Mouse (Mus musculus) hindbrain, embryonic 13.5 days (tissue): ENCODE data around the gene Mtmr3. TPM values are rescaled to one million over a fixed set of nuclear protein-coding genes. Genes with fewer than 3 reads are reported as not detected.

Experiments
- ATAC-seq: fragments of 200-750 bp; cut with Nextera tagmentation; 2 replicates; pipeline ENCODE4 v1.8.0; 2017; ENCODE audit warnings: moderate TSS enrichment; ENCODE audit not compliant: low FRiP score
- H3K27ac ChIP-seq: fragments of 300-500 bp; sonication (generic); 2 replicates; pipeline ENCODE4 v1.5.1; 2015; ENCODE audit warnings: inconsistent platforms, mild to moderate bottlenecking, moderate library complexity
- H3K27me3 ChIP-seq: fragments of 300-500 bp; sonication (generic); 2 replicates; pipeline ENCODE4 v1.6.1; 2015; ENCODE audit warnings: mild to moderate bottlenecking, inconsistent platforms
- H3K36me3 ChIP-seq: fragments of 300-500 bp; sonication (generic); 2 replicates; pipeline ENCODE4 v1.6.1; 2015; ENCODE audit warnings: mild to moderate bottlenecking, inconsistent platforms
- H3K4me1 ChIP-seq: fragments of 300-500 bp; sonication (generic); replicated peaks from 2 replicates; pipeline ENCODE4 v1.6.1; 2015; ENCODE audit warnings: inconsistent platforms
- H3K4me2 ChIP-seq: fragments of 300-500 bp; sonication (generic); 2 replicates; pipeline ENCODE4 v1.6.1; 2015; ENCODE audit warnings: inconsistent platforms, mild to moderate bottlenecking, moderate library complexity
- H3K4me3 ChIP-seq: fragments of 300-500 bp; sonication (generic); 2 replicates; pipeline ENCODE4 v1.5.1; 2015; ENCODE audit warnings: mild to moderate bottlenecking, inconsistent platforms
- H3K9ac ChIP-seq: fragments of 300-500 bp; sonication (generic); 2 replicates; pipeline ENCODE4 v1.6.1; 2015; ENCODE audit warnings: mild to moderate bottlenecking, inconsistent platforms
- H3K9me3 ChIP-seq: fragments of 300-500 bp; sonication (generic); 2 replicates; pipeline ENCODE4 v1.6.1; 2016; ENCODE audit warnings: inconsistent platforms
- WGBS: fragments of 180-500 bp; shearing (Covaris S2); methylation state at CpG from one replicate; pipeline ENCODE4 v1.1.7; 2015; 5-methylcytosine and 5-hydroxymethylcytosine counted together
- polyA plus RNA-seq: library from polyadenylated mRNA; unstranded; fragments of >200 nt; fragmentation: Nextera tagmentation; extraction: Ambion mirVana; gene quantifications from 2 replicates; pipeline ENCODE4 v1.2.1, GENCODE M21; 2015

The Mtmr3 gene
- polyA plus RNA-seq, 1 experiment from 2014 or later, result 36.7 TPM

DNA sequence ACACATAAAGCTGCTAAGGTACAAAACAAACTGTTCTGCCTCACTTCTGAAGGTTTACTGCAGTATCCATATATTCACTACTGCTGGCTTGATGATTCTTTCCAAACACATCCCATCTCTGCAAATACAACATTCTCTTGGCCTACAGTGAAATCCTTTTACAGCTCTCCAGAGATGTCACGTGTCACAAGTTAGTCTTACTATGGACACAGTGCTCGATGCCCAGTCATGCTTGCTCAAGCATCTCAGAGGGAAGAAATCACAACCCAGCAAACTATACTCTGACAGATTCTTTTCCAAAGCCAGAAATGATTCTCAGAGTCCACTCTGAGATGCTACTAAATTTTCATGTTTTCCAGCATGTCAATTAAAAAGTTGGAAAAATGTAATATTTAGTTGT, 95.2 kb downstream of the Mtmr3 start:
- 80% methylated on average over 2 of the region's 2 CpGs for WGBS
- ATAC-seq, result no peak
- H3K36me3 ChIP-seq, result peaks cover 66% of the 10 kb centered on the region

DNA sequence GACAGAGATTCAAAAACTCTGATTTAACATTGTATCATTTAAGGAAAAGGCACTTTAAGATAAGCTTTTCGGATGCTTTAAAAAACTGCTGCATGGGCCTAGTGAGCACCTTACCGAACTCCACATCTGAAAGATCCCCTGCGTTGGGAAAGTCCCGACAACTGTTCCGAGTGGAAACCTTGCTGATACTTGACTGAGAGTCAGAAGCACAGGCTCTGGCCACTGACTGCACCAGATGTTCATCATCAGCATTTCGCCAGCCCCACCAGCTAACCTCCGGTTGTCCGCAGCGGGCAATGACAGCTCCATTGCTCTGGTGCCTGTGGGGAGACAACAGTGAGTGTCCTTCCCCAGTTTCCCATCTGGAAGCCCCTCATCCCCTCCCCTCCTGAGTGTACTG, 95.9 kb downstream of the Mtmr3 start:
- no peak overlapping the region for H3K4me3 ChIP-seq
- no peak overlapping the region for H3K9ac ChIP-seq
- H3K27ac ChIP-seq, result no peak overlapping the region
- H3K36me3 ChIP-seq, result peaks cover 60% of the 10 kb centered on the region
- WGBS, result 92% methylated on average over 9 of the region's 9 CpGs
- no peaks in the 10 kb centered on the region for H3K4me1 ChIP-seq
- ATAC-seq, result no peak
- no peak overlapping the region for H3K4me2 ChIP-seq
- no peaks in the 10 kb centered on the region for H3K27me3 ChIP-seq
- H3K9me3 ChIP-seq, result no peaks in the 10 kb centered on the region

More for the DNA sequence above, 95.2 kb downstream of the Mtmr3 start:
- Histone ChIP-seq H3K27me3 (no peaks in the 10 kb centered on the region), H3K9me3 (no peaks in the 10 kb centered on the region), H3K9ac (no peak overlapping the region), H3K4me3 (no peak overlapping the region), H3K4me1 (no peaks in the 10 kb centered on the region), H3K27ac (no peak overlapping the region), H3K4me2 (no peak overlapping the region)

DNA sequence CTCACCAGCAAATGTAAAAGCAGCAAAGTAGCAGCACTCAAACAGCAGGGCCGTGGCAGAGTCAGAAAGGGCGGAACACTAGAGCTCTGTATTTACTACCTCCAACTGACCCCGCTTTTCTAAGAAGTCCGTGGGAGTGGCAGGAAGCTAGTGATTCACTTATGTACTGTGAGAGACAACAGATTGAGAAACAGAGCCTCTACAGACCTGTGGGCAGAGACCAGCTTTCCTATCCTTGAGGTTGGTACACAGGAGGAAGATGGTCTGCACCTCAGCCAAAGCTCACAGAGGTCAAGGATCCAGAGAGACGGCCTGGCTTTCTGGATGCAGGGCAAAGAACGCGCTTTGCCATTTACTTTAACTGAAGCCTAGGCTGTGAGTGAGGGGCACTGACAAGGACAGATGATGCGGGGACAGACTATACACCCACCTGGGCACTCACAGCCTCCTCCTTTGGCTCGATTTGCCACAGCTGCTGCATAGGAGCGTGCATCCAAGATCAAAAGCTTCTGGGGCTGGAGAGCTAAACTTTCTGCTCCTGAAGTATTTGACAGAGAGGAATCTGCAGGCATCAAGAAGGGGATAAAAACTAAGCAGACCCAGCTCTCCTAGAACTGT, 97.1 kb downstream of the Mtmr3 start:
- Histone ChIP-seq H3K4me3 (no peak overlapping the region), H3K4me1 (no peaks in the 10 kb centered on the region), H3K9ac (no peak overlapping the region), H3K27me3 (no peaks in the 10 kb centered on the region), H3K36me3 (peaks cover 57% of the 10 kb centered on the region), H3K27ac (no peak overlapping the region), H3K4me2 (no peak overlapping the region), H3K9me3 (no peaks in the 10 kb centered on the region)
- WGBS, result 82% methylated on average over 10 of the region's 10 CpGs
- no peak for ATAC-seq

DNA sequence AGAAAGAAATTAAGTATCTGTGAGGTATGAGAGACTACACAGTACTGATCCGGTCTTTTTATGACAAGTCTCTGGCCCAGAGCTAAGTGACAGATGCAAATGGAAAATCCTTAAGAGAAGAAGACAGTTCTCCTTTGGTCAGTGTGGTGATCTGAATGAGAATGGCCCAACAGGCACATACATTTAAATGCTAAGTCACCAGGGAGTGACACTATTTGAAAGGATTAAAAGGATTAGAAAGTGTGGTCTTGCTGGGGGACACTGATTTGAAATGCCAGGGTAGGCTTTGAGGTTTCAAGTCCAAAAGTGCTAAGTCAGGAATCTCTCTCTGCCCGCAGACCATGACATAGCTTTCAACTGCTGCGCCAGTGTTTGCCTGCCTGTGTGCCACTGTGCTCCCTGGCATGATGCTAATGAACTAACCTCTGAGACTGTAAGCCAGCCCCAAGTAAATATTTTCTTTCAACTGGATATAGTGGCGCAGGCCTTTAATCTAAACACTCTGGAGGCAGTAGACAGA, 99.6 kb downstream of the Mtmr3 start:
- peaks cover 72% of the 10 kb centered on the region for H3K36me3 ChIP-seq
- H3K4me3 ChIP-seq, result no peak overlapping the region
- H3K4me2 ChIP-seq, result no peak overlapping the region
- ATAC-seq, result no peak
- no peaks in the 10 kb centered on the region for H3K27me3 ChIP-seq
- H3K4me1 ChIP-seq, result no peaks in the 10 kb centered on the region
- no peaks in the 10 kb centered on the region for H3K9me3 ChIP-seq
- WGBS, result 85% methylated on average over 4 of the region's 4 CpGs
- no peak overlapping the region for H3K27ac ChIP-seq
- no peak overlapping the region for H3K9ac ChIP-seq

DNA sequence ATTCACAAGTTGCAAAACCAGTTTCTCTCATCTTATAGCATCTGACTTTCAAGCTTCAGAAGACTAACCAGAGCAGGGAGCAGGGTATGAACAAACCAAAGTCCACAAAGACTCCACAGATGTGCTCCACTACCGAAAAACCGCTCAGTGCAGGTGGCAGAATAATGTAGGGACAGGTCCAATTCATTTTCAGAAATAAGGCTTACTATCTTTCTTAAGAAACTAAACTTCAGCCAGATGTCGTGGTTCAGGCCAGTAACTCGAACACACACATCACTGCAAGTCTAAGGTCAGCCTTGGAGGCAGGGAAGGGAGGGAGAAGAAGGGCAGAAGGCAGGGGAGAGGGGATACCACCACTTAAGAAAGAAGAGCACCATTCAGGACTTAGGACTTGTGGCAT, 105.5 kb downstream of the Mtmr3 start:
- Histone ChIP-seq H3K9me3 (no peaks in the 10 kb centered on the region), H3K27me3 (no peaks in the 10 kb centered on the region), H3K4me1 (peaks cover 6% of the 10 kb centered on the region; the same call in 1 of the 2 replicates), H3K4me3 (no peak overlapping the region), H3K9ac (no peak overlapping the region), H3K36me3 (peaks cover 90% of the 10 kb centered on the region), H3K4me2 (no peak overlapping the region), H3K27ac (no peak overlapping the region)
- ATAC-seq, result no peak
- WGBS, result 96% methylated on average over 4 of the region's 4 CpGs

DNA sequence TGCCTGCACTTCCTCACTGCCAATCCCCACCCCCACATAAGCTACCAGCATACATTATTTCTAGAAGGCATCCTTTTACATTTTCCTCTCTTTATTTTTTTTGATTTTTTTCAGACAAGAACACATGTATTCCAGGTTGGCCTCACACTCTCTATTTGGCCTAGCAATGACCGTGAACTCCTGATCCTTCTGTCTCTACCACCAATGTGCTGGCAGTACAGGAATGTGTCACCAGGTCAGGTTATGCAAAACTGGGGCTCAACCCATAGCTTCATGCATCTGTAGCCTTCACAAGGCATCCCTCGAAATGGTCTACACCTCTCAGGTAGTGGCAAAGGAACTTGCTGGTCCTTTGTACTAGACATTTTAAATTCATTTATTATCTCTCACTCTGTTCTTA, 105.9 kb downstream of the Mtmr3 start:
- Histone ChIP-seq H3K27me3 (no peaks in the 10 kb centered on the region), H3K9me3 (no peaks in the 10 kb centered on the region), H3K4me3 (no peak overlapping the region), H3K36me3 (peaks cover 94% of the 10 kb centered on the region), H3K9ac (no peak overlapping the region), H3K4me1 (peaks cover 6% of the 10 kb centered on the region; the same call in 1 of the 2 replicates), H3K27ac (no peak overlapping the region), H3K4me2 (no peak overlapping the region)
- no peak for ATAC-seq
- 95% methylated on average over 2 of the region's 2 CpGs for WGBS

DNA sequence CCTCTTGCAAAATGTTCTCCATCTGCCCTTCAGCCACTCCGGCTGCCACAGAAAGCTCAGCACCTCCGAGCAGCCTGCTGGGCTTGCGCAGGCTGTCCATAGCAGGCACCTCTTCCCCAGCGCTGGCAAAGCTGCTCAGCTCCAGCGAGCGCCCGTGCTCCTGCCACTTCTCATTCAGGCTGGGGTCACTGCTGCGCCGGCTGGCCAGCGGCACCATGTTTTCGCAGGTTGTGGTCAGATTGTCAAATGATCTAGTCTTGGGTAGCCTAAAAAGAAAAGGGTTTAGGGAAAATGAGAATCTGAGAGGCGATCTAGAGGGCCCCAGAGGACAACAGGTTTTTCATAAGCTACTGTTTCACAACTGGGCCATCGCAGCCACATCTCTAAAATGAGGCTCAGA, 106.3 kb downstream of the Mtmr3 start:
- Histone ChIP-seq H3K27ac (no peak overlapping the region), H3K4me3 (no peak overlapping the region), H3K9ac (no peak overlapping the region), H3K9me3 (no peaks in the 10 kb centered on the region), H3K27me3 (no peaks in the 10 kb centered on the region), H3K4me1 (peaks cover 6% of the 10 kb centered on the region; the same call in 1 of the 2 replicates), H3K36me3 (peaks cover 97% of the 10 kb centered on the region), H3K4me2 (no peak overlapping the region)
- 97% methylated on average over 13 of the region's 13 CpGs for WGBS
- no peak for ATAC-seq

DNA sequence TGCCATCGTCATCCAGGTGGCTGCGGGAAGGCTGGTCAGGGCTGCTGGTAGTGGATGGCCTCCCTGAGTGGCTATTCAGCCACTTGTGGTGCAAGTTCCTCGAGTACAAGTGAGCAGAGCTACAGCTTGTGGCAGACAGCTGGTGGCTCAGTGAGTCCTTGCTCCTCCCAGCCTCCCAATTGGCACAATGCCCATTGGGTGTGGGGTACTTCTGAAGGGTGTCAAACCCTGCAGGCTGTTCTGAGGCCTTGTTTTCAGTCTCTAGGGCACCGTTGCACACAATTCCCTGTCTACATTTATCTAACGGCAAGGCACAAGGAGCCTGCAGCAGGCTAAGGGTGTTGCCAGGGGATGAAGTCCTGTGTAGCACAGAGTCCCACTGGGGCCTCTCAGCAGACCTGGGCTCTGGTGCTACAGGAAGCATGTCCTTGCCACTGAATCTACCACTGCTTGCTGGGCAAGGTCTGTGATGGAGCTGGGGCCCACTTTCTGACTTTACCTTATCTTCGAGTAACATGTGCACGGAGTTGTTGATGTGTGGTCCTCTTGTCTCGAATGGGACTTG, 107.2 kb downstream of the Mtmr3 start:
- WGBS, result 85% methylated on average over 8 of the region's 8 CpGs
- Histone ChIP-seq H3K4me3 (no peak overlapping the region), H3K4me1 (peaks cover 6% of the 10 kb centered on the region; the same call in 1 of the 2 replicates), H3K9ac (no peak overlapping the region), H3K27me3 (no peaks in the 10 kb centered on the region), H3K36me3 (peaks cover 99% of the 10 kb centered on the region), H3K4me2 (no peak overlapping the region), H3K9me3 (no peaks in the 10 kb centered on the region), H3K27ac (no peak overlapping the region)
- no peak for ATAC-seq

DNA sequence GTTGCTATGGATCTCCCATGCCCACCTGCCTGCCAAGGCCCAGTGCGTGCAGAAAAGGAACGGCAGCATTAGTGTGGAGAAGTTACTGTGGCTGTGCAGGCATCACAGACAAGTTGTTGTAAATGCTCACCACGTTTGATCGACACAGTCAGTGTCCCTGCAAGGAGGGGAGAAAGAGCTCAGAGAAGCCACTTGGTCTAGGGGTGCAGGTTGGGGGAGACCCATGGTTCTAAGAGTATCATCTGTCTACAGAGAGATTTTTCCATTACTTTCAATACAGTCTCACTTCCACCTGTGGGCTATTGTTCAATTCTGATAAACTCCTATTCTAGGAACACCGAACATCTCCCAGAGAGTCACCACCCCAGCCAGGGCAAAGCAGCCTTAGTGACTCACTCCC, 110.1 kb downstream of the Mtmr3 start:
- H3K4me2 ChIP-seq, result no peak overlapping the region
- peaks cover 100% of the 10 kb centered on the region for H3K36me3 ChIP-seq
- ATAC-seq, result no peak
- WGBS, result 92% methylated on average over 5 of the region's 5 CpGs
- H3K9me3 ChIP-seq, result no peaks in the 10 kb centered on the region
- H3K27me3 ChIP-seq, result no peaks in the 10 kb centered on the region
- H3K27ac ChIP-seq, result no peak overlapping the region
- H3K4me3 ChIP-seq, result no peak overlapping the region
- H3K9ac ChIP-seq, result no peak overlapping the region
- peaks cover 6% of the 10 kb centered on the region; the same call in 1 of the 2 replicates for H3K4me1 ChIP-seq

DNA sequence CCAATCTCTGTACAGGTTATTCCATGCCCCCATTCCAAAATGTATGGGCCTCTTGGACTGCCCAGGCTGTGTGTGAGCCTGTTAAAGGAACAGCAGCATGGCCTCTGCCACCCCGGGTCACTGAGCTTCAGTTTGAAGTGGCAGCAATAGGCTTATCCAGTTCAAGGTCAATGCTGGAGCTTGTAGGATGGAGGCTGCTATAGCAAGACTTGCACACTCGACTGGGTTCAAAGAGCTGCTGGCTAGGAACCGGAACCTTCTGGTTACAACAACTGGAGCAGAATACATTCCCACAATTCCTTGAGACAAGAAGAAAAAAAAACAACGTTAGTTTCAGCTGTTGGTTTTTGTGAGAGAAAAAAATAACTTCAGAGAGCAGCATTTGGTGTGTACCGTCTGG, 112.0 kb downstream of the Mtmr3 start:
- Histone ChIP-seq H3K36me3 (peaks cover 87% of the 10 kb centered on the region), H3K27me3 (no peaks in the 10 kb centered on the region), H3K4me2 (no peak overlapping the region), H3K9ac (no peak overlapping the region), H3K27ac (no peak overlapping the region), H3K9me3 (no peaks in the 10 kb centered on the region), H3K4me3 (no peak overlapping the region), H3K4me1 (peaks cover 3% of the 10 kb centered on the region; the same call in 1 of the 2 replicates)
- 91% methylated on average over 5 of the region's 5 CpGs for WGBS
- ATAC-seq, result no peak

DNA sequence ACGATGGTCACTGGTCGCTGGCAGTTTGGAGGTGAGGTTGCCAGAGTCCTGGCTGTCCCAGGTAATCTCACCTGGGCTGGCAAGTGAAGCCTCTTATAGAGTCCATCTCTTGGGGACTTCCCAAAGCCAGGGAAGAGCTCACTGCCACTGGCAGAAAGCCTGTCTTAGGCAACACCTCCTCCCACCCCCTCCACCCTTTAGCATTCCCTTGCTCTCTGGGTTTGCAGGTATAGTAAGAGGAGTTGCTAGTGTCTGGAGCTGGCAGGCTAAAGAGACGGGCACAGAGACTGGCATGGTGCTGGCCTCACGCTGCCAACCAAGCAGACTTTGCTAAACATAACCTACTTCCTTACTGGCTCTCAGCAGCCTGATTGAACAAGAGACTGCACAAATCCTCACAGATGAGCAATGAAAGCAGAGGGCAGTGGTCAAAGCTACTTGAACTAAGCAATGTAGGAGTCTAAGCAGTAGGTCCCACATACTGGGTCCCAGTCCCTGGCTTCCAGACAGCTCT, 118.4 kb downstream of the Mtmr3 start:
- no peak overlapping the region for H3K4me3 ChIP-seq
- no peak for ATAC-seq
- WGBS, result 88% methylated on average over 4 of the region's 4 CpGs
- peaks cover 32% of the 10 kb centered on the region for H3K36me3 ChIP-seq
- peaks cover 21% of the 10 kb centered on the region for H3K4me1 ChIP-seq
- no peaks in the 10 kb centered on the region for H3K27me3 ChIP-seq
- no peak overlapping the region for H3K4me2 ChIP-seq
- no peaks in the 10 kb centered on the region for H3K9me3 ChIP-seq
- no peak overlapping the region for H3K9ac ChIP-seq
- no peak overlapping the region for H3K27ac ChIP-seq

DNA sequence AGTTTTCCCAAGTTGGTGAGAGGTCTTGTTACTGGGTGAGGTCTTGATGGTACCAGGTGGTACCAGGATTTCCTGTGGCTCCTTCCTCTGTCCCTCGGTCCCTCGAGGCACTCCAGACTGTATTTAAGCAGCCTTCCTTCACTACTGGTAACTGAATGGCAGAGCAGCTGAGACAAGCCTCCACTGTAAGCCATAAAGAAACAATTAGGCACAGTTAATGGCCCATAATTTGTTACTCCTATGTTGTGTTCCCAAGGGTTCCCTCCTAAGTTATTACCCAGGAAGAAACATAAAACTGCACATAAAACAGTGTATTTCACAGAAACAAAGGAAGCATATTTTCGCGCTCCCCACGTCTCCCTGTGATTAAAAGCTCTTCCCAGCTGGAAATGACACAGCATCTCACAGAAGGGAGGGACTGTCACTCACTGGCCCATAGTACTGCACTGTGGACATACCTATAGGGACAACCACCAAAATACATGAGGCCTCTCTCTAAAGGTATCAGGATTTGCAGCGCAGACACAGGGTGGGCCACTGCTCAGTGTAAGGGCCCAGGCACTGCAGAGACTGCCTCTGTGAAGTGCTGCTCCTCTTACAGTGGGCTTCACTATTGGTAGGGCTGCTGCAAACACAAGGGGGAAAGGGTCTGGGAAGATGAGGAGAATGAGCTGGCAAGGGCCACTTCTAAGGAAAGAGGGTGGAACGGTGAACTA, 122.0 kb downstream of the Mtmr3 start:
- WGBS, result 58% methylated on average over 7 of the region's 7 CpGs
- no peaks in the 10 kb centered on the region for H3K27me3 ChIP-seq
- ATAC-seq, result peak; percentile 67

More for the DNA sequence above, 122.0 kb downstream of the Mtmr3 start:
- Histone ChIP-seq H3K36me3 (peaks cover 9% of the 10 kb centered on the region), H3K4me2 (no peak overlapping the region), H3K4me3 (no peak overlapping the region), H3K27ac (peak overlapping the region; percentile 73), H3K9ac (peak overlapping the region; percentile 56; the same call in 1 of the 2 replicates), H3K9me3 (no peaks in the 10 kb centered on the region), H3K4me1 (peaks cover 23% of the 10 kb centered on the region)
